In the genomic region with DNA sequence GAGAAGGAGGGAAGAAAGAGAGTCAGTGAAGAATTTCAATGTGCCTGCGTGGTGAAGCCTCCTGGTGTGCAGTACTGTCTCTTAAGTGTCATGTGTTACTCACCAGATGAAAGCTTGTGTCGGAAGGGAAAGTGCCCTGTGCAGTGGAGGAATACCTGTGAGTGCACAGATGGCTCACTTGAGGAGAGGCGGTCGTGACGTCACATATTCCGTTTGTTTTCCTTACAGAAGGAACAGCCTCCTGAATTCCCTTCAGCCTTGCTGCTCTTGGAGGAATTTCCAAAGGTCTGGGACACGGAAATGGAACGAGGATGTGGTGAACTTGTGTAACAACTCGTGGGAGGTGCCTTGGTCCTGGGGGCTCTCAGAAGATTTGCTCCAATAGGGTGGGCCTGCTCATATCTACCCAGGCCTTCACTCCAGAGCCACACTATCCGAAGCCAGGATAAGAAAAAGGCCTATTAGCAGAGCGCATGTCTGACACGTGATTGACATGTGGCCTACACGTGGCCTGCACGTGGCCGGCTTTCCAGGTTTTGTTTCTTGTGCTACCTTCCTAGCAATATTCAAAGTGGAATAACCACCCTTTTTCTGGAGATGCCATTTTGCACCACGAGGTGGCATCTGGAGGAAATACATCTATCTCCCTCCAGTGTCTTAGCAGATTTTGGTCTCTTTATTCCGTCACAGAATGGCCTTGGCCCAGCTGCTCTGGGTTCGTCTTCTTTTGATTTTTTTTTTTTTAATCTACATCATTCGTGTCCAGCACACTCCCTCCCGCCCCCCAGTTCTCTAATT, we compare ENCODE assay signal across 11 mouse cellular contexts.
DNase-seq lines count a peak whose midpoint lies in the region; TF ChIP-seq lines count a peak whose summit lies in the region.
"Had no signal": no experiment of that assay in that cellular context is flagged by ENCODE, and none has a peak within 500 bp of the region (broad histone marks: within the 10 kb centered on the region; RNA-seq: fewer than 3 reads in every experiment).

No protein-coding gene starts in this region.

- H3K4me3 ChIP-seq in gastrocnemius, adult 2 months, result no peak overlapping the region
- no peak overlapping the region for H3K4me3 ChIP-seq in left cerebral cortex, adult 2 months
- H3K4me3 ChIP-seq: liver, embryonic 13.5 days had no signal

- intact Hi-C loops in gastrocnemius, adult 2 months (cut with DNase I), result no loop called here
- intact Hi-C loops in gastrocnemius, postnatal 36 days (cut with DNase I), result no loop called here
- intact Hi-C loops in left cerebral cortex, adult 2 months (cut with DNase I), result no loop called here
- intact Hi-C loops in left cerebral cortex, postnatal 25 days (cut with DNase I), result no loop called here

- no peak for DNase-seq in gastrocnemius, adult 2 months
- no peak for DNase-seq in gastrocnemius, postnatal 36 days
- no peak for DNase-seq in left cerebral cortex, adult 2 months (ENCODE audit: extremely low spot score in 1 of 2, low spot score in 2 of 2)
- no peak for DNase-seq in left cerebral cortex, postnatal 25 days (ENCODE audit: low spot score in 2 of 2)
- DNase-seq in 416B (ENCODE audit: low read depth) (peak; percentile 41), NIH3T3 (ENCODE audit: low read depth) (peak; percentile 26)
- no peak for DNase-seq in spleen, postnatal 4 days (ENCODE audit: low spot score in 2 of 2)
- DNase-seq in urinary bladder, postnatal 14 days (ENCODE audit: low spot score), result no peak
- DNase-seq: kidney, postnatal 10 days; liver, embryonic 13.5 days; thymus, postnatal 25 days had no signal

- no peak overlapping the region for H3K27ac ChIP-seq in gastrocnemius, adult 2 months
- no peak overlapping the region for H3K27ac ChIP-seq in left cerebral cortex, adult 2 months
- H3K27ac ChIP-seq: liver, embryonic 13.5 days had no signal

- TF ChIP-seq CTCF in gastrocnemius, adult 2 months (IDR thresholded peaks at IDR 0.05), result peak; percentile 21; the same call in 1 of the 2 replicates
- TF ChIP-seq CTCF in left cerebral cortex, adult 2 months (IDR thresholded peaks at IDR 0.05), result peak; percentile 21

Comparison
In these comparisons a context has a peak if more than half of its experiments do, and no peak if none do; other contexts are left out.
1. DNase-seq: peak in 416B (single experiment) and NIH3T3 (single experiment); none in gastrocnemius, adult 2 months (single experiment), gastrocnemius, postnatal 36 days (0 of 2), left cerebral cortex, adult 2 months (0 of 2), left cerebral cortex, postnatal 25 days (0 of 2), spleen, postnatal 4 days (0 of 2) and urinary bladder, postnatal 14 days (single experiment).